Mouse (Mus musculus) MEL (cell line): ENCODE results near the gene 4933436I01Rik. TPM values are rescaled to one million over a fixed set of nuclear protein-coding genes. Genes with fewer than 3 reads are reported as not detected.
A peak's percentile ranks its signal among the peaks of the same experiment; 100 is the strongest.

Experiments
- DNase-seq: peaks from one replicate; pipeline ENCODE4 v3.0.0; 2011; ENCODE audit warnings: low read depth, low spot score
- H3K27ac ChIP-seq: 2 replicates; pipeline ENCODE4 v1.5.1; 2012; ENCODE audit warnings: low read depth, mild to moderate bottlenecking, control low read depth, low read length, moderate library complexity; ENCODE audit not compliant: control insufficient read depth
- H3K27me3 ChIP-seq, 2 experiments: fragments of 150-350 bp in 1 of 2; sonication (generic) in 1 of 2; 2 replicates each; pipeline ENCODE4 v1.6.1; 2012; ENCODE audit warnings: low read length in 2 of 2, mild to moderate bottlenecking in 2 of 2, improper control_type of control experiment in 1 of 2, moderate library complexity in 1 of 2; ENCODE audit not compliant: insufficient read depth in 2 of 2, control insufficient read depth in 1 of 2
- H3K36me3 ChIP-seq, 2 experiments: 2 replicates each; pipeline ENCODE4 v1.6.1; 2012 to 2014; ENCODE audit warnings: low read length in 2 of 2, improper control_type of control experiment in 1 of 2, inconsistent platforms in 1 of 2, mild to moderate bottlenecking in 1 of 2; ENCODE audit not compliant: insufficient read depth in 2 of 2, control insufficient read depth in 1 of 2
- H3K4me1 ChIP-seq, 2 experiments: fragments of 150-350 bp in 1 of 2; sonication (generic) in 1 of 2; 2 replicates each; pipeline ENCODE4 v1.6.1; 2012; ENCODE audit warnings: low read length in 2 of 2, improper control_type of control experiment in 1 of 2, mild to moderate bottlenecking in 1 of 2; ENCODE audit not compliant: insufficient read depth in 2 of 2, control insufficient read depth in 1 of 2
- H3K4me3 ChIP-seq, 2 experiments: fragments of 150-350 bp in 1 of 2; sonication (generic) in 1 of 2; 2 replicates each; pipeline ENCODE4 v1.5.1; 2012; ENCODE audit warnings: low read depth in 2 of 2, low read length in 2 of 2, mild to moderate bottlenecking in 2 of 2, moderate library complexity in 2 of 2, control low read depth in 1 of 2, improper control_type of control experiment in 1 of 2; ENCODE audit not compliant: control insufficient read depth in 1 of 2, insufficient read depth in 1 of 2
- H3K79me2 ChIP-seq: 2 replicates; pipeline ENCODE4 v1.6.1; 2012; ENCODE audit warnings: mild to moderate bottlenecking, low read length, moderate library complexity; ENCODE audit not compliant: control insufficient read depth, poor library complexity, insufficient read depth
- H3K9ac ChIP-seq: 2 replicates; pipeline ENCODE4 v1.6.1; 2012; ENCODE audit warnings: low read depth, mild to moderate bottlenecking, control low read depth, low read length, moderate library complexity; ENCODE audit not compliant: control insufficient read depth, poor library complexity, severe bottlenecking
- H3K9me3 ChIP-seq: fragments of 150-350 bp; sonication (generic); replicated peaks from 2 replicates; pipeline ENCODE4 v1.6.1; 2012; ENCODE audit warnings: mild to moderate bottlenecking, low read length, improper control_type of control experiment, moderate library complexity; ENCODE audit not compliant: insufficient read depth
- CHD1 ChIP-seq: IDR thresholded peaks from 2 replicates; pipeline ENCODE4 v1.6.1; 2012; ENCODE audit warnings: low read depth, mild to moderate bottlenecking, inconsistent platforms, low read length, improper control_type of control experiment
- CHD2 ChIP-seq: IDR thresholded peaks from 2 replicates; pipeline ENCODE4 v1.6.1; 2011; ENCODE audit warnings: low read length, improper control_type of control experiment
- E2F4 ChIP-seq: IDR thresholded peaks from 2 replicates; pipeline ENCODE4 v1.6.1; 2011; ENCODE audit warnings: low read depth, low read length, improper control_type of control experiment, borderline replicate concordance
- ELF1 ChIP-seq: IDR thresholded peaks from 2 replicates; pipeline ENCODE4 v1.6.1; 2014; ENCODE audit warnings: low read depth, mild to moderate bottlenecking, inconsistent platforms, low read length, improper control_type of control experiment, moderate library complexity
- EP300 ChIP-seq, 2 experiments: IDR thresholded peaks; 2 replicates each; pipeline ENCODE4 v1.6.1; 2011; ENCODE audit warnings: improper control_type of control experiment in 2 of 2, low read length in 2 of 2, low read depth in 1 of 2, mild to moderate bottlenecking in 1 of 2
- ETS1 ChIP-seq: IDR thresholded peaks from 2 replicates; pipeline ENCODE4 v1.6.1; 2012; ENCODE audit warnings: low read depth, mild to moderate bottlenecking, inconsistent platforms, low read length, improper control_type of control experiment, moderate library complexity
- GABPA ChIP-seq: IDR thresholded peaks from 2 replicates; pipeline ENCODE4 v1.6.1; 2012; ENCODE audit warnings: low read depth, mild to moderate bottlenecking, inconsistent platforms, low read length, improper control_type of control experiment, moderate library complexity
- GATA1 ChIP-seq: IDR thresholded peaks from 2 replicates; pipeline ENCODE4 v1.6.1; 2011; ENCODE audit warnings: low read depth, low read length, improper control_type of control experiment
- HCFC1 ChIP-seq: IDR thresholded peaks from 2 replicates; pipeline ENCODE4 v1.6.1; 2012; ENCODE audit warnings: low read depth, mild to moderate bottlenecking, inconsistent platforms, low read length, improper control_type of control experiment, moderate library complexity
- JUND ChIP-seq: IDR thresholded peaks from 2 replicates; pipeline ENCODE4 v1.6.1; 2011; ENCODE audit warnings: low read depth, mild to moderate bottlenecking, improper control_type of control experiment, low read length
- MAFK ChIP-seq: IDR thresholded peaks from 2 replicates; pipeline ENCODE4 v1.6.1; 2011; ENCODE audit warnings: low read depth, mild to moderate bottlenecking, low read length, improper control_type of control experiment, borderline replicate concordance
- MAZ ChIP-seq: IDR thresholded peaks from 2 replicates; pipeline ENCODE4 v1.6.1; 2012; ENCODE audit warnings: low read depth, mild to moderate bottlenecking, inconsistent platforms, low read length, improper control_type of control experiment
- MYC ChIP-seq: IDR thresholded peaks from 2 replicates; pipeline ENCODE4 v1.6.1; 2011; ENCODE audit warnings: low read depth, mild to moderate bottlenecking, low read length, improper control_type of control experiment, moderate library complexity
- NRF1 ChIP-seq: IDR thresholded peaks from 2 replicates; pipeline ENCODE4 v1.6.1; 2014; ENCODE audit warnings: low read depth, mild to moderate bottlenecking, inconsistent platforms, low read length, improper control_type of control experiment, moderate library complexity; ENCODE audit not compliant: poor library complexity, insufficient read depth, severe bottlenecking
- POLR2AphosphoS2 ChIP-seq: IDR thresholded peaks from 2 replicates; pipeline ENCODE4 v1.6.1; 2011; ENCODE audit warnings: low read length, improper control_type of control experiment
- RCOR1 ChIP-seq: IDR thresholded peaks from 2 replicates; pipeline ENCODE4 v1.6.1; 2012; ENCODE audit warnings: low read depth, mild to moderate bottlenecking, inconsistent platforms, low read length, improper control_type of control experiment
- SMC3 ChIP-seq: IDR thresholded peaks from 2 replicates; pipeline ENCODE4 v1.6.1; 2011; ENCODE audit warnings: low read depth, low read length, improper control_type of control experiment
- TBP ChIP-seq: IDR thresholded peaks from 2 replicates; pipeline ENCODE4 v1.8.0; 2011; ENCODE audit warnings: low read depth, low read length, improper control_type of control experiment
- TCF12 ChIP-seq: IDR thresholded peaks from 2 replicates; pipeline ENCODE4 v1.6.1; 2014; ENCODE audit warnings: low read depth, mild to moderate bottlenecking, inconsistent platforms, low read length, improper control_type of control experiment, moderate library complexity
- USF1 ChIP-seq: IDR thresholded peaks from 2 replicates; pipeline ENCODE4 v1.6.1; 2014; ENCODE audit warnings: low read depth, mild to moderate bottlenecking, inconsistent platforms, low read length, improper control_type of control experiment, moderate library complexity
- USF2 ChIP-seq, 2 experiments: IDR thresholded peaks; 2 replicates each; pipeline ENCODE4 v1.6.1; 2011 to 2012; ENCODE audit warnings: improper control_type of control experiment in 2 of 2, low read length in 2 of 2, borderline replicate concordance in 1 of 2, inconsistent platforms in 1 of 2, low read depth in 1 of 2, mild to moderate bottlenecking in 1 of 2; ENCODE audit not compliant: insufficient read depth in 1 of 2
- ZNF384 ChIP-seq: IDR thresholded peaks from 2 replicates; pipeline ENCODE4 v1.6.1; 2012; ENCODE audit warnings: low read depth, mild to moderate bottlenecking, inconsistent platforms, low read length, improper control_type of control experiment
- polyA plus RNA-seq, 2 experiments: library from polyadenylated mRNA; stranded (reverse) in 1 of 2; unstranded in 1 of 2; fragments of >175 nt in 1 of 2; fragments of >200 nt in 1 of 2; gene quantifications; 2 replicates each; pipeline versions ENCODE4 v1.2.1 to v1.2.4; 2012; ENCODE audit warnings: low replicate concordance in 2 of 2, low read depth in 1 of 2; ENCODE audit not compliant: insufficient read length in 2 of 2, insufficient read depth in 1 of 2, missing spikeins in 1 of 2
- total RNA-seq: library from RNA; depleted of rRNA; stranded (reverse); fragments of 300-350 nt; gene quantifications from 2 replicates; pipeline ENCODE4 v1.2.3, GENCODE M21; 2012; rRNA removed

Gene 4933436I01Rik
- not detected in 2 replicates for total RNA-seq
- polyA plus RNA-seq: not detected

GRCm38 (mm10) chrX:67921350-67921749 lies at the start of gene 4933436I01Rik:
Gene 4933436I01Rik (minus strand): TSS chrX:67921450.
- Histone ChIP-seq H3K4me3 (no peak within 1 kb of the TSS), H3K79me2 (no peaks in the 10 kb centered on the region), H3K36me3 (no peaks in the 10 kb centered on the region), H3K9ac (no peak within 1 kb of the TSS), H3K9me3 (no peaks in the 10 kb centered on the region), H3K4me1 (no peaks in the 10 kb centered on the region), H3K27me3 (no peaks in the 10 kb centered on the region), H3K27ac (no peak within 1 kb of the TSS)
- TF ChIP-seq CHD1: no peak
- TF ChIP-seq EP300 (IDR thresholded peaks at IDR 0.05; ENCODE audit: low read depth in 1 of 2, low read length in 2 of 2): no peak
- TF ChIP-seq USF1: no peak
- TF ChIP-seq ZNF384: no peak
- no peak for TF ChIP-seq GATA1
- TF ChIP-seq ETS1: no peak
- TF ChIP-seq POLR2AphosphoS2: no peak
- TF ChIP-seq GABPA: no peak
- no peak for TF ChIP-seq RCOR1
- TF ChIP-seq HCFC1: no peak
- no peak for TF ChIP-seq NRF1
- no peak for TF ChIP-seq ELF1
- TF ChIP-seq SMC3: no peak
- no peak for TF ChIP-seq CHD2
- TF ChIP-seq MYC: no peak
- no peak for TF ChIP-seq MAFK
- no peak for TF ChIP-seq USF2 (IDR thresholded peaks at IDR 0.05; ENCODE audit: borderline replicate concordance in 1 of 2, insufficient read depth in 1 of 2, low read depth in 1 of 2, low read length in 2 of 2)
- no peak for TF ChIP-seq JUND
- TF ChIP-seq E2F4: no peak
- TF ChIP-seq MAZ: no peak
- no peak for DNase-seq

- H3K27ac ChIP-seq: no peak overlapping the region
- H3K9me3 ChIP-seq: no peaks in the 10 kb centered on the region
- H3K4me3 ChIP-seq: no peak overlapping the region
- no peaks in the 10 kb centered on the region for H3K4me1 ChIP-seq
- no peaks in the 10 kb centered on the region for H3K27me3 ChIP-seq
- no peak for TF ChIP-seq TBP
- peak; percentile 54; the same call in 1 of the 2 replicates for TF ChIP-seq TCF12
- TF ChIP-seq, all 39 proteins: peak for 1
- Histone ChIP-seq H3K9ac (no peak overlapping the region), H3K36me3 (no peaks in the 10 kb centered on the region), H3K79me2 (no peaks in the 10 kb centered on the region)
- DNase-seq: peak; percentile 1
Measured at GRCm38 (mm10) chrX:67924769-67925470, 3.7 kb upstream of the 4933436I01Rik start.
